Mouse (Mus musculus) gastrocnemius, postnatal 10 days (tissue): ENCODE data around the gene Gm17622. TPM values are rescaled to one million over a fixed set of nuclear protein-coding genes. Genes with fewer than 3 reads are reported as not detected.

Experiments
- DNase-seq: peaks from one replicate; pipeline ENCODE4 v3.0.0; 2021; ENCODE audit warnings: mixed read lengths
- total RNA-seq, 2 experiments: library from RNA; stranded (reverse); gene quantifications; 2 replicates each; pipeline ENCODE4 v1.2.3; 2021

Gene Gm17622
- total RNA-seq, 2 experiments from 2014 or later: not detected

DNA sequence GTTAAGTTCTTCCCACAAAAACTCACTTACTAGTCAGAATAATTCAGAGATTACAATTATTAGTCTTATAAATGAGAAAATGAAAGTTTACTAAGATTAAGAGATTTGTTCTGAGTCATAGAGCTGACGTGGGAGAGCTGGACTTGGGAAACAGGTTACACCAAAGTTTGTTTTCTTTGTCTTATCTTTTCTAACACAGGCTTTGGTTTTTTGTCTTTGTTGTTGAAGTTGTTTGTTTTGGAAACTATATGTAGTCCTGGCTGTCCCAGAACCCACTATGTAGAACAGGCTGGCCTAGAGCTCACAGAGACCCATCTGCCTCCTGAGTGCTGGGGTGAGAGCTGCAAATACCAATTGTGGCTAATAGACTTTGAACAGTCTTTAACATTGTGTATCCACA is 20.7 kb downstream of the Gm17622 start:
- no peak for DNase-seq

DNA sequence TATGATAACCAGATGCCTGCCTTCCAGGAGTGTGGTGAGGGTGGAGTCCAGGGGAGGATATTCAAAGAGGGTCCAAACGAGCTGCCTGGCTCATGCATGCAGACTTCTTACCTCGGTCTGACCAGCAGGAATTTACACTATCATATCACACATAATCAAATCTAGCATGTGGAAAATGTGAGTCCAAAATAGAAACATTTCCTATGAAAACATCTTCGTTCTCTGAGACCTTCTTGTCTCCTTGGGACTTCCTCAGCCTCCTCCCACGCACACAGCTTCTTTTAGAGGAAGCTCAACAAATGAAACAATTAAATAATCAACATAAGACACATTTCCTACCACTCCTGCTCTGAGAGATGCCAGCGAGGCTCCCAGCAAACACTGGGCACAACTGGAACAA is 21.4 kb downstream of the Gm17622 start:
- DNase-seq: no peak

DNA sequence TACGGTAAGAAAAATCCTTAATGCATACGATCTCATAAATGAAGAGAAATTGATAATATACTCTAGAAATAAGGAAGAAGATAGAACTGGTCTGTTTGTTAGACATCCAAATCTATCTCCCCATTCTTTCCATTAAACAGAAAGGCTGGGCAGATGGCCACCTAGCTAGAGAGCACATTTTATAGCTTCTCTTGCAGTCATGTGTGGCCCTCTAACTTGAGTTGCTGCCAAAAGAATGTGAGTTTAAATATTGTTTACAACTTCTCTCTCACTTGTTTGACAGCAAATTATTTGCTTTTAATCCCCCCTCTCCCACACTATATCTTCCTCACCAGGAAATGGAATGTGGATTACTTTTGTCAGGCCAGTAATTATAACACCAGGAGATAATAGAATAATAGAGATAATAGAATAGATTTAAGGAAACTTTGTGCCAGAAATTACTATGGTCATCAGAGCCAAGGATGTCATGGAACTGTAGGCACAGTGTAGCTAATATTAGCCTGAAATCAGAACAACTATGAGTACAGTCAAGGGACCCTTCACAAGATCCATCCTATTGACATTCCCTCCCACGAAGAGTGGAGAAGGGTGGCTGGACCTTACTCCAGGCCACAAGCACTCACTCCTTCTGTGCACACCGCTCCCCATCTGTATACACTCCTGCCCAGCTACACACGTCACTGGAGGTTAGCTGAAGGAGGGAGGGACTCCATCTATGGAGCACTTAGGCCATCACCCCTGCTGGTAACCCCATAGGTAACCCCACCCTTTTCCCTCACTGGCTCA is 23.8 kb downstream of the Gm17622 start:
- no peak for DNase-seq

DNA sequence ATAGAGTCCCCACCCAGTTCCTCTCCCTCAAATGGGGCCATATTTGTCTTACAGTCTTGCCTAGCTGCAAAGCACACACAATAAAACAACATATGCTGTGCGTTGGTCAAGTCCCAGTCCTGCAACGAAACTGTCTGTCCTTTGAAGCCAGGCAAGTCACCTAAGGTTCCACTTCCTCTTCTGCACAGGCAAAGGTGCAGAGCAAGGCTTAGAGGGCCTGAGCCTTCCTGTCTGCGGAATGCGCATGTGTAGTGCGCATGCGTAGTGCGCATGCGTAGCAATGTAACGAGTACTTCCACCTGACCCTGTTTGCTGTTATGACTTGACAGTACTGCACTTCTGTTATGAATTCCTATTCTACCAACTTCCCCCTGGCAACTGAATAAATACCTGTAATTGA is 25.7 kb downstream of the Gm17622 start:
- no peak for DNase-seq

DNA sequence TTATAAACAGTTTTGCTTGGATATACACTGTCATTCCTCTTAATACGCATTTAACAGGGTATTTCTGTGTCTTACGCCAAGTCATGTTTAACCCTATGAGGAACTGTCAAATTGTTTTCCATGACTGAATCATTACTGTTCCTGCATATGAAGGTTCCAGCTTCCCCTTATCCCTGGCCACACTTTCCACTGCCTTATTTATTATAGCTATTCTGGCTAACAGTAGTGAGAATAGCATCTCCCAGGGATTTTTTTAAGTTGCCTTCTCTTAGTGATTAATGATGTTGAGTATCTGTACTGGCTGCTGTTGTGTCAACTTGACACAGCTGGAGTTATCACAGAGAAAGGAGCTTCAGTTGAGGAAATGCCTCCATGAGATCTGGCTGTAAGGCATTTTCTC is 26.8 kb downstream of the Gm17622 start:
- no peak for DNase-seq

DNA sequence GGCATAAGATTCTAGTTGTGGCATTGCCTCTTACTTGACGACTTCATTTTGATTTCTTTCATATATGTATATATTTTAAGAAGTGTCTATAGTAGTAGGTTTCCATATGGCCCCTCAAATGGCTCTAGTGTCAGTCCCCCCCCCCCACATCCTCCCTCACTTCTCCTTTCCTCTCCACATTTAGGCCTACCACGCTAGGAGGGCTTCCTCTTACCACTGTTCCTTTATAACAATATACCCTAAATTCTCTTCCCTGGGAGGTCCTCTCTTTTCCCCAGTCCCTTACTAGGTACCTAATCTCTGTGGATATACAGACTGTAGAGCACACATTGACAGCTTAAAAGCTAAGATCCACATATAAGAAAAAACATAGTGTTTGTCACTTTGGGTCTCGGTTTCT is 30.8 kb downstream of the Gm17622 start:
- DNase-seq: no peak

DNA sequence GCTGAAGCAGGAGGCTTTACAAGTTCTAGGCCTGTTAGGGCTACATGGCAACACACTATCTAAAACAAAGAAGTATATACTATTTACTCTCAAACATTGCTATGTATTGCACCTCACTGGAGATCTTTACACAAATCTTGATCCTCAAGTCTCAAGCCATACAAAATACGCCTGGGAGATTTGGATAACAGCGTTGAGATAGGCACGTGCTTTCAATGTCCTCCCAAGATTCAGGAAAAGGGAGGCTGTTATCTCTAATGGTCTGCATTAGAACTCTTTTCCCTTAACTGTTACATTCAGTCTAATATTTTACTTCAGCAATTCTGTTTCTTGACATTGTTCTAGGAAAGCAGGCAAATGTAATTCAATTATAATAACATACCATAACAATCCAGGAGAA is 36.5 kb downstream of the Gm17622 start:
- DNase-seq: no peak

DNA sequence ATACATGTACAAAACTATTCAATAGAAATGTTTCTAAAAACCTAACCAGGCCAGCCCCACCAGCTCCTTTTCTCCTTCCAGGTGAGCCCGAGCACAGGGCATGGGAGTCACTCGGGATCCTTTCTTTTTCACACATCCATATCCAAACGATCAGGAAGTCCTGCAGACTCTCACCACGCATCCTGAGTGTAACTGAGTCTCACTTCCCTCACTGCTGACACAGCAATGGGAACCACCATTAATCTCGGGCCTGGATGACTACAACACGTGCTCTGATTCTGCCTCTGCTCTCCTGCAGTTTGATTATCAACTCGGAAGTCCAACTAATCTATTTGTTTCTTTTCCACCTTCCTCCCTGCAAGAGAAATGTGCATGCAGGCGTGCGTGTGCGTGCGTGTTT is 37.3 kb downstream of the Gm17622 start:
- no peak for DNase-seq

DNA sequence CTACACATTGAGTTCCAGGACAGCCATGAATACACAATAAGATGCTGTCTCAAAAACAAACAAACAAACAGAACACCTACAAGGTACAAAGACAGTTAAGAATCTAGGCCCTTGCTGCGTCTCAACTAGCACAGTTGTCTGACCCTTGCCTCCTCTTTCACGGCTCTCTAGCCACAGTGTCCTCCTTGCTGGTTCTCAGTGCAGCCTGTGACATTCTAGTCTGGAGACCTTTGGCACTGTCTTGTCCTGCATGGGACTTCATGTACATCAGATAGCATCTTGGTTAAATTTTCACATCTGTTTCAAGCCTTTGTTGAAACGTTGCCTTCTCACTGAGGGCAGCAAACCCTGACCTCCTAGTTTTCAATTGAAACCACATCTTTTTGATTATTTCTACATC is 38.2 kb downstream of the Gm17622 start:
- no peak for DNase-seq

DNA sequence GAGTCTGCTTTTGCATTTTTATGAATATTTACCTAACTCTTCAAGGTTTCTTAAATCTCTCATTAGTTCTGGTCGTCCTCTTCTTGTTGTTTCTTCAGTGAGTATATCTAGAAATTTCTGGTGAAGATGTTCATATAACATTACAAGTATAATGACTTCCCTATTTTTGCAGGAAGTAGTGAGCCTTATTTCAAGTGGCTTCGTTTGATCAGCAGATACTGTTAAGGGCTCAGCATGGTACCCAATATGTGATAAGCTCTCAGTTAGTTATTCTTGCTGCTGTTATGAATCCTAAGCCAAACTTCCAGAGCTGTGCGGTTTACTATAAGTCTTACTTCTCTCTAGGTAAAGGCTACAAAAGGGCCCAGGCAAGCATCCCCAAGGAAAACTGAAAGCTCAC is 39.0 kb downstream of the Gm17622 start:
- DNase-seq: no peak

DNA sequence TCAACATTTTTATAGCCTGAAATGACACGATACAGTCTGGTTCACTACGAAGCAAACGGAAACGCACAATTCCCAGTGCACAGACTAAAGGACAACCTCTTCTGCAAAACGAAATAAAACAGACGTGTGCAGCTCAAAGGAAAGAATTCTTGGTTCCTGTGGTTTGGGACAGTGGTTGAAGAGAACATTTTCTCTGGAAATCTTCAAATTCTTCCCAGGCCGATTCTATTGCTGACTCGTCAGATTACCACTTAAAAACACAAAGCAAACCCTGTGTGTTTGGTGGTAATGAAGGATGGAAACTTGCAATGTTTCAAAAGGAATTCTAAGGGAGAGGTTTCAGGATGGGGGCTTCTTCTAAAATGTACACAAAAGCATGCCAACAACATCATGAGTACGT is 39.5 kb downstream of the Gm17622 start:
- no peak for DNase-seq

DNA sequence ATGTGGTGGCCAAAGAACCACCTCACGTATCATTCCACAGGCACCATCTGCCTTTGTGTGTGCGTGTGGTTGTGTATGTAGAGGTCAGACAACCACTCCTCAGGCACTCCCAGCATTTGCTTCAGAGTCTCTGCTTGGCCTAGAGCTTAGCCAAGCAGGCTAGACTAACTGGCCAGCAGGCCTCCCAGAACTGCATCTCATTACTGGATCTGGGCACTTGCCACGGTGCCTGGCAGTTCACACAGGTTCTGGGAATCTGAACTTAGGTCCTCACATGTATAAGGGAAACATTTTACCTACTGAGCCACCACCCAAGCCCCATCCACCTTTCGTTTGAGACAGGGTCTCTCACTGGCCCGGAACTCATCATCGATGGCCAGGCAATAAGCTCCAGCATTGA is 41.6 kb downstream of the Gm17622 start:
- DNase-seq: no peak

DNA sequence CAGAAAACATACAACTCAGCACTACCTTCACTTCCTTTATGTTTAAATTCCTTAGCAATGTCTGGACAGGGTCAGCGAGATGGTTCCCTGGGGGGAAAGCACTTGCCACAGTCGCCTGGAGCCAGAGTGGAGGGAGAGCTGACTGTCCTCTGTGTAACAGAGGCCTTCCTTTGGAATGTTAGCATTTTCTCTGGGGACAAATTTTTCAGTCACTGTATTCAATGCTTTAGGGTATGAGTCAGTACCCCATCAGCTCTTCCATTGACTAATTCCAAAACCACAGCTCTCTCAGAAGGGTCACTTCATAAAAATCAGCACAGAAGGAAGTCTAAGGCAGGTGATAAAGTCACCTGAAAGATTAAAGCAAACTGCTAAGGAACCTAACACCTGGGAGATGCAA is 43.2 kb downstream of the Gm17622 start:
- DNase-seq: no peak

DNA sequence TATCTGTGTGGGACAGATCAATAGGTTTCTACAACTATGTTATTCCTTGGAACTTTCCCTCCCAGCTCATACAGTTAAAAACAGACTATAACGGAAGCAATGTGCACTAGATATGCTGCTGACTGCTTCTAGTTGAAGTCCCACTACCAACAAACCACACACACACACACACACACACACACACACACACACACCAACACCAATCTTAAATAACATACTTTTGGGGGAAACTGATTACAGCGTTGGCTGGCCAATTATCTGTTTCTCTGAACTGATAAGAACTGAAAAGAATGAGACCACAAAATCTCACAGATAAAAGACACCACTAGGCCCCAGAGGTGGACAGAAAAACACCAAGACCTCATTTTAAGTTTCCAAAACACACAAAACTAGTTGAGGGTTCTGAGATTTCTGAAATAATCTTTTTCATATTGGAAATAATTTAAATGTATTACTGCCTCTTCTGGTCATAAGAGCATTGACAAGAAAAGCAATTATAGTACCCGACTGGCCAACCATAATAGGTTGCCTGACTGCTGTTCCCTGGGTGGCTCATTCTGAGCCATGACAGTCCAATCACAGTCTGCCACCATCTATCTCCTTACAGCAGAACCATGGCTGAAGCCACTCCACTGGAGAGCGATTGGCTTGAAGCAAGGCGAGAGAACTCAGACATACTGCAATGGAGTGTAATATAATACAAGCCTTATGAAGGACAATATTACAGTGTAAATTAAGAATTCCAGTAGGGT is 46.5 kb downstream of the Gm17622 start:
- DNase-seq: no peak

DNA sequence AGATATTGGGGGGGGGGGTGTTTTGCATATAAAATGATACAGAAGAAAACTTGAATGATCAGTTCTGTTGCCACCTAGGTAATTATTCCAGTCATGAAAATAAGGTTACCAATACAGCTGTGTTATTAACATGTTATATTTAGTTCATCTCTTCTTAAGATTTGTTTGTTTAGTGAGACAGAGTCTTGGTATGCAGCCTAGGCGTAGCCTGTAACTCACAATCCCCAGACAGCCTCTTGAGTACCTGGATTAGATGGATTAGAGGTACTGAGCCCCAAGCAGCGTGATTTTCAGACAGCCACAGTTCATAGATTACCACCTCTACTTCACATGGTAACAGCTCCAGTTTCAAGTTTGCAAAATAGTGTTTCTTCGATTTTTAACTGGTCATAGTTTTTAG is 47.6 kb downstream of the Gm17622 start:
- DNase-seq: no peak

Other genes starting within 250 kb of the Gm17622 start
- 10 to 100 TPM in 1 of 2 experiments, 1 to 10 TPM in 1; 7.4 to 10.8 TPM for gene Poc5, start 102.4 kb upstream of the Gm17622 start, total RNA-seq
- under 1 TPM; 0.29 to 0.31 TPM for gene Ankdd1b, start 19.5 kb upstream of the Gm17622 start, total RNA-seq
- 1 to 10 TPM; 2.9 to 6.1 TPM for gene Polk, start 51.8 kb downstream of the Gm17622 start, total RNA-seq
- 10 to 100 TPM; 30.3 to 36.5 TPM for gene Col4a3bp, start 51.9 kb downstream of the Gm17622 start, total RNA-seq
- gene Hmgcr, start 180.2 kb downstream of the Gm17622 start, total RNA-seq: 10 to 100 TPM; 19.4 to 20.1 TPM